Mouse (Mus musculus) CH12.LX (cell line): ENCODE results near the gene Tmcc1. TPM values are rescaled to one million over a fixed set of nuclear protein-coding genes. Genes with fewer than 3 reads are reported as not detected.

Source experiments
- DNase-seq: peaks from one replicate; pipeline ENCODE4 v3.0.0-alpha.2; 2013; ENCODE audit errors: extremely low read depth
- H3K27ac ChIP-seq: 2 replicates; pipeline ENCODE4 v1.5.1; 2012; ENCODE audit warnings: low read depth, mild to moderate bottlenecking, control low read depth, moderate library complexity; ENCODE audit not compliant: insufficient read depth
- H3K27me3 ChIP-seq: replicated peaks from 2 replicates; pipeline ENCODE3; 2012; ENCODE audit warnings: inconsistent platforms
- H3K36me3 ChIP-seq, 2 experiments: replicated peaks in 1 of 2; 2 replicates each; pipeline versions ENCODE3 to v1.6.1; 2012; ENCODE audit warnings: inconsistent platforms in 1 of 2, low read length in 1 of 2, mild to moderate bottlenecking in 1 of 2, mixed read lengths in 1 of 2, moderate library complexity in 1 of 2; ENCODE audit not compliant: control insufficient read depth in 1 of 2, insufficient read depth in 1 of 2
- H3K4me1 ChIP-seq, 2 experiments: 2 replicates each; pipeline ENCODE4 v1.6.1; 2012; ENCODE audit warnings: inconsistent platforms in 1 of 2, moderate library complexity in 1 of 2; ENCODE audit not compliant: insufficient read depth in 2 of 2, control insufficient read depth in 1 of 2
- H3K4me2 ChIP-seq: 2 replicates; pipeline ENCODE4 v1.6.1; 2012; ENCODE audit warnings: low read depth, mild to moderate bottlenecking, control low read depth; ENCODE audit not compliant: poor library complexity, insufficient read depth, severe bottlenecking
- H3K4me3 ChIP-seq, 3 experiments: fragments of 150-350 bp in 1 of 3; sonication (generic) in 1 of 3; replicated peaks in 1 of 3; 2 replicates each; pipeline versions ENCODE3 to v1.5.1; 2011 to 2012; ENCODE audit warnings: low read depth in 2 of 3, low read length in 2 of 3, mild to moderate bottlenecking in 2 of 3, moderate library complexity in 2 of 3, control low read depth in 1 of 3, improper control_type of control experiment in 1 of 3, inconsistent platforms in 1 of 3, mixed read lengths in 1 of 3; ENCODE audit not compliant: poor library complexity in 1 of 3
- H3K79me2 ChIP-seq: replicated peaks from 2 replicates; pipeline ENCODE4 v1.6.1; 2012; ENCODE audit warnings: mild to moderate bottlenecking, moderate library complexity; ENCODE audit not compliant: control insufficient read depth, poor library complexity, insufficient read depth, severe bottlenecking; ENCODE audit errors: extremely low read depth
- H3K9ac ChIP-seq: 2 replicates; pipeline ENCODE4 v1.6.1; 2012; ENCODE audit warnings: low read depth, mild to moderate bottlenecking, control low read depth, moderate library complexity; ENCODE audit not compliant: insufficient read depth
- H3K9me3 ChIP-seq: replicated peaks from 2 replicates; pipeline ENCODE3; 2012; ENCODE audit warnings: low read length, inconsistent platforms, mixed read lengths
- CHD1 ChIP-seq: IDR thresholded peaks from 2 replicates; pipeline ENCODE4 v1.6.1; 2012; ENCODE audit warnings: low read depth, low read length, improper control_type of control experiment, inconsistent platforms
- CTCF ChIP-seq, 2 experiments: IDR thresholded peaks in 1 of 2; conservative IDR thresholded peaks in 1 of 2; 2 replicates each; pipeline ENCODE4 v1.5.1; 2011 to 2012; ENCODE audit warnings: low read depth in 2 of 2, low read length in 2 of 2, improper control_type of control experiment in 1 of 2, inconsistent platforms in 1 of 2, mild to moderate bottlenecking in 1 of 2, moderate library complexity in 1 of 2
- ELF1 ChIP-seq: IDR thresholded peaks from 2 replicates; pipeline ENCODE4 v1.6.1; 2014; ENCODE audit warnings: low read depth, mild to moderate bottlenecking, inconsistent platforms, low read length, improper control_type of control experiment
- EP300 ChIP-seq: IDR thresholded peaks from 2 replicates; pipeline ENCODE4 v1.6.1; 2011; ENCODE audit warnings: low read length, improper control_type of control experiment
- ETS1 ChIP-seq: conservative IDR thresholded peaks from 2 replicates; pipeline ENCODE4 v1.6.1; 2012; ENCODE audit warnings: low read depth, mild to moderate bottlenecking, inconsistent platforms, low read length, improper control_type of control experiment, moderate library complexity
- GABPA ChIP-seq: IDR thresholded peaks from 2 replicates; pipeline ENCODE4 v1.6.1; 2012; ENCODE audit warnings: low read depth, low read length, improper control_type of control experiment, inconsistent platforms; ENCODE audit not compliant: insufficient replicate concordance
- IRF4 ChIP-seq: IDR thresholded peaks from 2 replicates; pipeline ENCODE4 v1.6.1; 2014; ENCODE audit warnings: low read depth, mild to moderate bottlenecking, inconsistent platforms, low read length, improper control_type of control experiment
- JUN ChIP-seq: IDR thresholded peaks from 2 replicates; pipeline ENCODE4 v1.6.1; 2011; ENCODE audit warnings: low read depth, mild to moderate bottlenecking, low read length, improper control_type of control experiment, moderate library complexity; ENCODE audit not compliant: insufficient read depth
- JUND ChIP-seq: conservative IDR thresholded peaks from 2 replicates; pipeline ENCODE4 v1.6.1; 2011; ENCODE audit warnings: low read depth, low read length, improper control_type of control experiment
- KAT2A ChIP-seq: IDR thresholded peaks from 2 replicates; pipeline ENCODE4 v1.6.1; 2012; ENCODE audit warnings: low read length, improper control_type of control experiment, inconsistent platforms; ENCODE audit not compliant: insufficient replicate concordance
- MAX ChIP-seq: IDR thresholded peaks from 2 replicates; pipeline ENCODE4 v1.6.1; 2011; ENCODE audit warnings: low read length, improper control_type of control experiment
- MAZ ChIP-seq: IDR thresholded peaks from 2 replicates; pipeline ENCODE4 v1.6.1; 2012; ENCODE audit warnings: low read depth, mild to moderate bottlenecking, inconsistent platforms, low read length, improper control_type of control experiment, moderate library complexity
- MEF2A ChIP-seq: IDR thresholded peaks from 2 replicates; pipeline ENCODE4 v1.6.1; 2014; ENCODE audit warnings: low read depth, mild to moderate bottlenecking, inconsistent platforms, low read length, improper control_type of control experiment, borderline replicate concordance
- NRF1 ChIP-seq: IDR thresholded peaks from 2 replicates; pipeline ENCODE4 v1.6.1; 2014; ENCODE audit warnings: low read depth, mild to moderate bottlenecking, inconsistent platforms, low read length, improper control_type of control experiment, moderate library complexity
- POLR2A ChIP-seq: IDR thresholded peaks from 2 replicates; pipeline ENCODE4 v1.6.1; 2011; ENCODE audit warnings: low read depth, mild to moderate bottlenecking, improper control_type of control experiment, low read length
- POLR2AphosphoS2 ChIP-seq: IDR thresholded peaks from 2 replicates; pipeline ENCODE4 v1.6.1; 2011; ENCODE audit warnings: low read depth, low read length, improper control_type of control experiment
- RAD21 ChIP-seq: IDR thresholded peaks from 2 replicates; pipeline ENCODE4 v1.6.1; 2011; ENCODE audit warnings: low read depth, mild to moderate bottlenecking, low read length, improper control_type of control experiment, moderate library complexity
- SIN3A ChIP-seq: IDR thresholded peaks from 2 replicates; pipeline ENCODE4 v1.6.1; 2012; ENCODE audit warnings: low read length, improper control_type of control experiment, inconsistent platforms
- SMC3 ChIP-seq: IDR thresholded peaks from 2 replicates; pipeline ENCODE4 v1.6.1; 2011; ENCODE audit warnings: low read depth, low read length, improper control_type of control experiment
- TBP ChIP-seq: conservative IDR thresholded peaks from 2 replicates; pipeline ENCODE4 v1.6.1; 2011; ENCODE audit warnings: low read depth, low read length, improper control_type of control experiment
- TCF12 ChIP-seq: IDR thresholded peaks from 2 replicates; pipeline ENCODE4 v1.6.1; 2014; ENCODE audit warnings: low read depth, mild to moderate bottlenecking, inconsistent platforms, low read length, improper control_type of control experiment
- UBTF ChIP-seq: IDR thresholded peaks from 2 replicates; pipeline ENCODE4 v1.6.1; 2012; ENCODE audit warnings: low read depth, mild to moderate bottlenecking, inconsistent platforms, low read length, improper control_type of control experiment, moderate library complexity
- ZNF384 ChIP-seq: IDR thresholded peaks from 2 replicates; pipeline ENCODE4 v1.6.1; 2012; ENCODE audit warnings: low read depth, low read length, improper control_type of control experiment, inconsistent platforms
- dilution Hi-C: fragments of 300-500 bp; cut with MboI; formaldehyde crosslinking; loops from 2 replicates; pipeline ENCODE4 v1.14.3; 2020; ENCODE audit warnings: low sequenced_read_pairs; ENCODE audit not compliant: extremely low pct_unique_long_range_greater_than_20kb, extremely low pct_ligation_motif_present
- in situ Hi-C: fragments of 300-500 bp; cut with MboI; formaldehyde crosslinking; loops from 3 replicates; pipeline ENCODE4 v1.14.3; 2019; ENCODE audit warnings: low sequenced_read_pairs, low pct_ligation_motif_present, low pct_unique_long_range_greater_than_20kb, mixed read lengths
- polyA plus RNA-seq: library from polyadenylated mRNA; unstranded; fragments of >175 nt; gene quantifications from 2 replicates; pipeline ENCODE4 v1.2.1, GENCODE M21; 2012; ENCODE audit warnings: low read depth; ENCODE audit not compliant: insufficient read length
- total RNA-seq, 2 experiments: library from RNA; depleted of rRNA; stranded (reverse); fragments of 300-350 nt in 1 of 2; fragments of >200 nt in 1 of 2; gene quantifications; 2 replicates each; pipeline ENCODE4 v1.2.3; 2012 to 2014

The Tmcc1 gene
- total and polyA plus RNA-seq, 3 experiments: 3.6 to 60.8 (median 3.7) TPM

DNA sequence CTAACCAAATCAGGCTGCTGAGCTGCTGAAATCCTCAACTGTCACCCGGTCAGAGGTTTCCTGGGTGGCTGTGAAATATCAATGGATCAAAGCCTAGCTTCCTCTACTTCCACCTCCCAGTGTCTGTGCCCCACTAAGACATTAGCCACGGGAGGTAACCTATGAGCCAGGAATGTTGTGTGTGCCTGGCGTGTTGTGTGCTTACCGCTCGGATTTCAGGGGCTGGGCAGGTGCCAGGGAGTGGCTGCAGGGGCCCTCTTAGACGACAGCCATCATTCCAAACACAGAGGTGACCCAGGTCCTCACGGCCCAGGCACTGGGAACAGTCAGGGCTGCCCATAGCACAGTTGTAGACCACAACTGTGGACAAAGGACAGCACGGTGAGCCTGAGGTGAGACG is 224.2 kb downstream of the Tmcc1 start:
- Histone ChIP-seq H3K4me3 (no peak overlapping the region), H3K79me2 (no peaks in the 10 kb centered on the region), H3K4me1 (peaks cover 13 to 58% of the 10 kb centered on the region in 2 experiments), H3K27me3 (no peaks in the 10 kb centered on the region), H3K9ac (no peak overlapping the region), H3K27ac (no peak overlapping the region), H3K9me3 (no peaks in the 10 kb centered on the region)
- TF ChIP-seq NRF1 (no peak), KAT2A (no peak), CTCF (conservative IDR thresholded peaks at IDR 0.05 in 1 of 2, IDR thresholded peaks at IDR 0.05 in 1 of 2; ENCODE audit: low read depth in 2 of 2, low read length in 2 of 2) (no peak), TBP (no peak), CHD1 (no peak), GABPA (no peak), TCF12 (no peak), SMC3 (no peak), SIN3A (no peak), IRF4 (no peak), MAZ (no peak), ELF1 (no peak), JUND (no peak), UBTF (no peak), JUN (no peak)
- TF ChIP-seq, all 38 proteins: peak for 0
- DNase-seq: no peak
- dilution Hi-C loops: no loop called here
- no peak overlapping the region for H3K4me2 ChIP-seq
- H3K36me3 ChIP-seq: peaks cover 68 to 92% of the 10 kb centered on the region in 2 experiments
- in situ Hi-C loops: no loop called here

DNA sequence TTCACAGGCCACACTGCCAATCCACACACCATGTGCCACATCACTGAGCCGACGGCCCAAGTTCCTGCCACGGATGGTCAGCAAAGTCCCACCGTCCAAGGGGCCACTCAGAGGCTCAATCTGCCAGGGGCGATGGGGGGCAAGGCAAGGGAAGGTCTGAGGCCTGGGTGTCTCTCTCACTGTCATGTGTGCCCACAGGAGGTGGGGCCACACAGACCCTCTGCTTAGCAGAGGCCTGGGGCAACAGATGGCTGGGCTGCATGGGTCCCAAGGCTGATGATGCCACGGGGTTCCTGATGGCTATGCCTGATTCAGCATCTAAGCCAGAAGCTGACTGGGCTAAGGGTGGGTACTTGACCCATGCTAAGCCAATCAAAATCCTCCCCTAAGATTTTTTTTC is 224.6 kb downstream of the Tmcc1 start:
- no peak overlapping the region for H3K4me3 ChIP-seq
- H3K36me3 ChIP-seq: peaks cover 68 to 92% of the 10 kb centered on the region in 2 experiments
- DNase-seq: no peak
- in situ Hi-C loops: no loop called here
- no peak for TF ChIP-seq JUND
- no peak for TF ChIP-seq CHD1
- TF ChIP-seq EP300: no peak
- TF ChIP-seq MAZ: no peak
- no peak for TF ChIP-seq ETS1
- no peak for TF ChIP-seq SIN3A
- TF ChIP-seq UBTF: no peak
- no peak for TF ChIP-seq ZNF384
- TF ChIP-seq MAX: no peak
- TF ChIP-seq MEF2A: no peak
- no peak for TF ChIP-seq SMC3
- no peak for TF ChIP-seq POLR2AphosphoS2
- no peak for TF ChIP-seq POLR2A
- no peak for TF ChIP-seq ELF1
- no peak for TF ChIP-seq RAD21
- no peak for TF ChIP-seq TCF12
- TF ChIP-seq, all 38 proteins: peak for 0
- Histone ChIP-seq H3K4me1 (peaks cover 10 to 54% of the 10 kb centered on the region in 2 experiments), H3K9me3 (no peaks in the 10 kb centered on the region), H3K27me3 (no peaks in the 10 kb centered on the region), H3K27ac (0 out of 2 replicates have a peak overlapping the region, but pooled peaks have one; percentile 9), H3K4me2 (no peak overlapping the region), H3K9ac (no peak overlapping the region), H3K79me2 (no peaks in the 10 kb centered on the region)
- dilution Hi-C loops: no loop called here
